Mouse (Mus musculus) liver, adult (tissue): ENCODE data around the gene Kcnt2.

Source experiments
- GATA4 ChIP-seq: IDR thresholded peaks from 2 replicates; pipeline ENCODE4 v1.6.1; 2014; ENCODE audit warnings: mild to moderate bottlenecking, low read length; ENCODE audit not compliant: insufficient replicate concordance

The Kcnt2 gene

DNA sequence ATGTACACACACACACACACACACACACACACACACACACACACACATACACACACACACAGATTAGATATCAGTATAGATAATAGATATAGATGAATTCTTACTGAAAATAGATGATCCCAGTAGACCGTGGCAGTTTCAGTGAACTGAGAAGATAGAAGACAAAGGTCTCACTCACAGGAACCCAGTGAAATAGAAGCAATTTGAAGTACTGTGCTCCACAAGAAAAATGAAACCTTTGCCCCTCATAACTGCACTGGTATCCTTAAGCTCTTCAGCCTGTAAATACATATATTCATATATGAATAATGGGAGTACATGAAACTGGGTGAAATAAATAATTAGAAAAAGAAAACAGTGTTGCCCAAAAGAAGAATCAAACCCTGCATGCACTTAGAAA is 197.9 kb downstream of the Kcnt2 start:
- no peak for TF ChIP-seq GATA4

DNA sequence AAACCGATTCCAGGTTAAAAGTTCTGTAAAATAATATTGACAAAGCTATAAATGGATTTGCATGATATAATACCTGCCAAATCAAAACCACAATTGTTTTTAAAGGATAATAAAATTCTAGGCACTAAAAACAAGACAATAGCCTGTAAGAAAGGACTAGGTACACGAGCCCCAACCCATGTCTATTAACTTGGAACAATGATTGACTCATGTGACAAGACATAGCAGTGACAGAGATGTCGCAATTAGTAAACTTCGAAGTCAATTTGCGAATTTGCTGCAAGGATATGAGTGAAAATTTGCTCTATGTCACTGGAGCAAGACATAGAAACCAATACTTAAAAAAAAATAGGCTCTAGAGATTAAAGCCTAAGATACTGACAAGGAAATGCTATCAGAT is 198.4 kb downstream of the Kcnt2 start:
- no peak for TF ChIP-seq GATA4

DNA sequence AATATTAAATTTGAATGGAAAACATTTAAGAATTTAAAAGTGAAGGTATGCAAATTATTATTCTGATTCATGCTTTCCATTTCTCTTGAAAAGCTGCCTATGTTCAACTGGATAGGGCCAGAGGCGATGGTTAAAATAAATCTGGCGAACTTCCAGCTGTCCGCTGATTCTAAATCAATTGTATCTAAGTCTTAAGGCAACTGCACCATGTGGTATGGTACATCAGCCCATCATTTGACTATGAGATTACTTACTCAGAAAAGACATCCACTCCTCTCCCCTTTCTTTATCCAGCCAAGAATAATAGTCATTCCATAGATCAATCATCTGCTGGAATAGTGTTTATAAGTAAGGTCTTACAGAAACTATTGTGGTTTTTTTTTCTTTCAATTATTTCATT is 205.5 kb downstream of the Kcnt2 start:
- no peak for TF ChIP-seq GATA4

DNA sequence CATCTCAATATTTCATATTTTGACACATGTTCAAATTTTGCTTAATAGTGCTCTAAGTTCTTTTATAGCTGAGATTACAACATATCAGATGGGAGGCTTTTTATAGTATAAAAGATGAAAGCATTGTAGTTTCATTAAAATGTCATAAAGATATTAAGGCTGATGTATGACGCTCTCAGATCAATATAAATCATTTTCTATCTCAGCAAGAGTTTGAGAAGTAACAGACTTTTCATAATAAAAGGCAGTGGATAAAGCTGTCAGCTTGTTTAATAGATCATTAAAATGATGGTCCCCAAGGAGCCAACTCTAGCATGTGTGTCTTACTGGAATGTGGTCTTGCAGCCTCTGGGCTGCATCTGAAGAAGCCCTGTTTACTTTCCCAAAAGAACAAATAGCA is 206.0 kb downstream of the Kcnt2 start:
- no peak for TF ChIP-seq GATA4

DNA sequence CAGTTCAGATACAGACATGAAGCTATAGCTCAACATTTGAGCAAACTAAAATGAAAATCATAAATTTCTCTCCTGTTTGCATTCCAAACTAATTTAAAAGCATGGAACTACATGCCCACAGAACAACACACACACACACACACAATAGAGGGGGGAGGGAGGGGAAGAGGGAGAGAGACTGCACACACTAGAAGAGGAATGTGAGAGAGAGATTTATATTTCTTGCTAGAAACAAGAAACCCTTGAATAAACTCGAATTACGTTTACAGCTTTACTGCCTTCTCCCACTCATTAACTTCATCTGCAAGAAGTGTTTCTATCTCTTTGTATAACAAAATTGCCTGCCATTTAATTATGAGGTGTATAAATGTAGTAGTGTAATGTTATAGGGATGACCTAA is 209.9 kb downstream of the Kcnt2 start:
- TF ChIP-seq GATA4: no peak

DNA sequence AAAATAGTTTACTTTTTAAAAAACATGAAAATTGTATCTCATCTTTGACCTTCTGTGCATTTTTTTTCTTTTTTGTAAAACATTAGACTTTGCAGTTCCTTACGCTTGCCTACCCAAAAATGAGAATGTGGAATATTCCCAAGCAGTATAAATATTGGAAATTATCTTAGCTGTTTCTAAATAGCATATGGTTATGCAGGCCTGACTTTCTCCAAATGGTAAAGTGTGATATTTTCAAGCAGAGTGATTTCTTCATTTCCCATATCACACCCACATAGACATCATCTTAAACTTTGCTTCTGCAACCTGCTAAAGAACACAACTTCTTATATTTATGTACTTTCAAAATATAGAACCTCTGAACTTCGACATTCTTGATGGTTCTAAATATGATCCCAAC is 210.9 kb downstream of the Kcnt2 start:
- no peak for TF ChIP-seq GATA4

DNA sequence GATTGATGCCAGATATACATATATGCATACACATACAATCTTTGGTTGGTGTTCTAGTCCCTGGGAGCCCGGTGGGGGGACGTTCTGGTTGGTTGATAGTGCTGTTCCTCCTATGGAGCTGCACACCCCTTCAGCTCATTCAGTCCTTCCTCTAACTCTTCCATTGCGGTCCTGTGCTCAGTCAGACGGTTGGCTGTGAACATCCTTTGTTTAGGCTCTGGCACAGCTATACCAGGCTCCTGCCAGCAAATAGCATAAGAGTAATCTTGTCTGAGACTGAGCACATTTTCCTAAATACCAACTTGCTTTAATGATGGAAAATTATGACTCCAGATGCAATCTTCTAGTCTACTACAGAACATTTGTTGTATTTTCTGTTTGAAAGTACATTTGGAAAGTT is 222.4 kb downstream of the Kcnt2 start:
- TF ChIP-seq GATA4: no peak

DNA sequence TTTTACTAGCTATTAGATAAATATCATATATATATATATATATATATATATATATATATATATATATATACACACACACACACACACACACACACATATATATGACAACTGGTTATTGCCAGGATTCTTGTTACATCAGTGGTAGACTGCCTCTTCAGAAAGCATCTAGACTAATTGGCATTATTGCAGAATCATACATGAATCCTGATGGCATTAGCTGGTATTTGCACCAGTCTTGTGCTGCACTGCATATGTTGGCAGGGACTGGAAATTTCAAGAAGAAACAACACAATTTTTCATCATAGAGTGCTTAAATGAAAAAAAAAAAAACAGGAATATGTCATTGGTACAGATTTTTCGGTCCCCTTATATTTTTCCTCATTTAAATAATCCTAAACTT is 223.6 kb downstream of the Kcnt2 start:
- no peak for TF ChIP-seq GATA4

DNA sequence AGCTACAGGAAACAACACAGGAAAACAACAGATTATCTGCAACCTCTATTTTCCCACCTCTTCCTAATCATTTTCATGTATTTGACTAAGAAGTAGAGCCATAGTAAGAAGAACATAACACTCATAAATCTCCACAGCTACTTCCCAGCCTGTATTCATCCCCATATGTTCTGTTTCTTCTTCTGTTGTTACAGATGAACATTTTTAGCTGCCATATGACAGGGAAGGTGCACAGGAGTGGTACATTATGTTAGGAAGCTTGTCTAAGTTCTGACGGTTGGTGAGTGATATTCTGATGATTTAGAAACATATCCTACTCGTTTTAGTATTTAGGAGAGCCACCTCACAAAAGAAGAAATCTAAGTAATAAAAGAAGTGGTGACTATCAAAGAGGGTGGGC is 231.0 kb downstream of the Kcnt2 start:
- no peak for TF ChIP-seq GATA4

DNA sequence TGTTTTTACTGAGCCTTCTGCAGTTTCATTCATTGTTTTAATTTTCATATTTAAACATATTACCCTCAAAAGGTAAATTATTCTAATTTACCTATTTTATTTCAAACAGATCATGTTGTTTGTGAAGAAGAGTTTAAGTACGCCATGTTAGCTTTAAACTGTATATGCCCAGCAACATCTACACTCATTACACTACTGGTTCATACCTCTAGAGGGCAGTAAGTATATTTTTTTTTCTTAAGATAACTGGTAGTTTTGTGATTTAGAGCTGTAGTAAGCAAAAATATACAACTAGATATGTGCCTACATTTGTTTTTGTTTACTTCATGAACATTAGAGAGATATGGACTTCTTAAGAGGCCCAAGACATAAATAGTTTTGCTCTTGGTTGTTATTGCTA is 238.1 kb downstream of the Kcnt2 start:
- no peak for TF ChIP-seq GATA4

DNA sequence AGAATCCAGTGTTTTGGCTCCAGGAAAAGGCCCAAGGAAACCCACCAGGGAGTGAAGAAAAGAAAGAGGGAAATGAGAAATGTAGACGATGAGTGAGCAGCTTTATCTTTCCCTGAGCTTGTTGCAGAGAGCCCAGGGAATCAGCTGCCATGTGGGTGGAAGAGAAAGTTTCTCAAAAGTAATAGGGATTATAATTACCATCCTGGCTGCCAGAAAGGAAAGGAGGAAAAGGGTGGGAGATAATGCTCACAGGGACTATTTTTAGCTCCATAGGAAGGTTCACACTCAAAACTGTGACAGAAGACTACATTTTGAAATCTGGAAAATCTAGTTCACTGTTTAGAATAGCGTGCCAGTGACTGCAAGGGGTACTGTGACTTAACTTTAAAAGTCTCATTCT is 243.9 kb downstream of the Kcnt2 start:
- TF ChIP-seq GATA4: no peak

DNA sequence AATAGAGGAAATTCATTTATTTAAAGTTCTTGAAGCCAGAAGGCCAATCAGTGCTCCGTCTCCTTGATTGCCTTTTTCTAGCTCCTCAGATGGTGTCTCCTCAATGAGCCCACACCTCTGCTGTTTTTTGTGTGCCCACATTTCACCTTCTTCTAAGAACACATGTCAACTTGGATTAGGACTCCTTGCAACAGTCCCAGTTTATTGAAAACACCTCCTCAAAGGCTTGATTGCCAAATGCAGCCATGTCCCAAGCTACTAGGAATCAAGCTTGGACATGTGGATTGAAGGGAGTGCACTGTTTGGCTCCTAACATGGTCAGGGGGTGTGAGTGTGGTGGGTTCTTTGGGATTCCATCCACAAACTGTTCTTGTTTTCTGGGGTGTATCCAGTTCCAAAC is 245.4 kb downstream of the Kcnt2 start:
- no peak for TF ChIP-seq GATA4

DNA sequence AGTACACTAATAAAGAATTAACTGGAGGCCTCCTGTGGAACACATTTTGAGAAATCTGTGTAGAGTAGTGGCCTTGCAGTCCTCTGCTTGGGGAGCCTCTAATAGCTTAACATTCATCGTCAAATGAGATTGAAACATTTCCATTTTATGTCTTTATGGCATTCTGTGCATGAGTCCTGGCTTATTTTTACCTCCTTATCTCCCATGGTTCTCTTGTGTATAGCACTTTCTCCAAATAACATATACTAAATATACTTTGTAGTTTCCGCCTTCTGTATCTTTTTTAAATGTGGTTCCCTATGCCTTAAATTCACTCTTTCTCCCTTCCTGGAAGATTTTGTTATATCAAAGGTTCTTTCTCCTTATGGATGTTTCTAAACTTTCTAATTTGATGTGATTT is 246.3 kb downstream of the Kcnt2 start:
- no peak for TF ChIP-seq GATA4

DNA sequence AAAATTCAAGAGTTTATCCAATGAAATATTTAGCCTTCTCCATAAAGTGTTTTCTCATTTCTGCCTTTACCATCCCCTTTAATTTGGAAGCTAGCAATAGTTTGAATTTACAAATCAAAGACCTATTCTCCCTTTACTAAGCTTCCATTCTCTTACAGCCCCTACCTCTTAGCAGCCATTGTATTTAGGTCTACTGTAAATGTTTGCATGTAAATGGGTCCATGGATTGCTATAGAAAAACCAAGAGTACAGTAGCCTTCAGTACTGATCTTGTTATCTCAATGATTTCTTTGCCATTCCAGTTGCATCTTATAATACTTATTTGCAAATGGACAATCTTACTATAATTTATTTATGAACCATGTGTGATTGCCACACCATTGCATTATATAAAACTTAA is 267.5 kb downstream of the Kcnt2 start:
- no peak for TF ChIP-seq GATA4

DNA sequence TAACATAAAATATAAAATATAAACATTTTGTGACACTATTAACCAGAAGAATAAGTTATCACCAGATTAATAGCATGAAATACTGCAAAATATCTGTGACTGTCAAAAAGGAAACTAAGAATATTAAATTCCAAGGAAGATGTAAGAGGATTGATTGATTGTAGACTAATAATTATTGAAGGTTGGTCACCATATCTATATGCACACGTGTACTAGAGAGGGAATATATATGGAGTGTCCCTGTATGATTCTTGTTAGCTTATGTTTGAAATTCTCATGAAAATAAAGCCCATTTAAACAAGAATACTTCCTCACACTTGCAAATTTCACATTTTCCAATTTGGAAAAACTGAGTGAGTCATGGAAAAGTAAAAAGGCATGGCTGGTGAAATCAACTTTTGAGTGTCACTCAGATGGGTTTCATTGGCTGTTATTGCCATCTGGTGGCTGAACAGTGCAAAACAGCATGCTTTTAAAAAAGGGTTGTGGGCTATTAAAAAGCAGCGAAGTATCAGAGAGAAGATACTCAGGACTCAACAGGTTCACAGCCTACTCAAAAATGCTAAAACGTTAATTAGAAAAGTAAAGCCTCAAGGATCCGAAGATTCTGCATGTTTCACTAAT is 285.4 kb downstream of the Kcnt2 start:
- TF ChIP-seq GATA4: no peak

DNA sequence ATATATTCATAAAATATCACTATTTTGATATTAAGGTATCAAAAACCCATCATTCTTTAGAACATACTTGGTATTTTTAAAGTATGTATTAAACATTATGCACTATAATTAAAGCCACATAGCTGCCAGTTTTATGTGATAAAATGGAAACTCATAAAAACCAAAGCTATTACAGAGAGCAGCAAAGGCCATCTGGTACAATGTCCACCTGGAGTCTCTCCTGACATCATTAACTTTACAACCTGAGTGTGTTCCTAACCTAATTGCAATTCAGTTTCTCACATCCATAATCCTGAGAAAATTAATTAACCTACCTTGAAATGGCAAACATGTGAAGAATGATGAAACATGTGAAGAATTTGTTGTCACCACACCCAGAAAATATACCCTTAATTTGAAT is 288.9 kb downstream of the Kcnt2 start:
- TF ChIP-seq GATA4: no peak

DNA sequence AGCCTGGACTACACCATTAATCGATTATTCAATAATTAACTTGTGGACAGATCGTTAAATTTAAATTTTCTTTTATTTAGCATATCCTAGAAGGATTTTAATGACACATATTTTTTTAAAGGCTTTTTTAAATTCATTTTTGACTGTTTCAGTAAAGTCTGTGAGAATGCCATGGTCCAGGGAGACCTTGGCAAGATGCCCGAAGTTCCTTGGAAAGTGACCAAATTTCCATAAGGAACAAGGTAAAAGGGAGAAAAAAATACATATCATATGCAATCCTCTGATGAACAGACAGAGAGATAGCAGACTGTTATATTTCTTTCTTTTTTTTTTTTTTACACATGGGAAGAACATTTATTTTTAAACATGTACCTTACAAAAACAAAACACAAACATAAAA is 296.1 kb downstream of the Kcnt2 start:
- TF ChIP-seq GATA4: no peak

DNA sequence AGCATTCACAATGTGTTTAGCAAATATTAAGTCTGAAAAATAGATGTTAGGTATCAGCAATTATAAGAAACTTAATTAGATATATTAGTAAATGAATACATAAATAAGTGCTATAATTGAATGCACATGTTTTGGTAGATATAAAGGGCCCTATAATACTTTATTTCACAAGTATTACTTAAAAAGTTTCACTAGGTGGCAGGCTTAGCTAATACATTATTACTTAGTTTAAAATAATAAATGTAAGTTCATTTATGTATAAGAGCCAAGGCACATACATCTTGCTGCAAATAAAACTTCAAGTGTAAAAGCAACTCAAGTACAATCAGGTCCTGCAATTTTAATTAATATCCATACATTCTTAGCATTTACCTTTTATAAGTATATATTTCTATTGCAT is 302.8 kb downstream of the Kcnt2 start:
- no peak for TF ChIP-seq GATA4
